Mouse (Mus musculus): ENCODE data around the gene Col4a2. TPM values are rescaled to one million over a fixed set of nuclear protein-coding genes. Genes with fewer than 3 reads are reported as not detected.

Gene Col4a2
- polyA plus RNA-seq, 1 experiment: 26.3 TPM

GRCm38 (mm10) chr8:11430688-11431087 lies 118.1 kb downstream of the Col4a2 start:
- Histone ChIP-seq H3K4me3 (ENCODE audit: insufficient read depth, low read length) (no peak overlapping the region), H3K4me1 (ENCODE audit: control insufficient read depth, insufficient read depth, low read length) (no peaks in the 10 kb centered on the region), H3K27ac (ENCODE audit: insufficient read depth, low read length) (no peak overlapping the region)
- TF ChIP-seq POLR2A (IDR thresholded peaks at IDR 0.05; ENCODE audit: extremely low read depth, insufficient read depth, low read length) (no peak), CTCF (IDR thresholded peaks at IDR 0.05; ENCODE audit: extremely low read depth, insufficient read depth, low read length) (peak; percentile 44; the same call in 1 of the 2 replicates)

- Histone ChIP-seq H3K4me3 (ENCODE audit: insufficient read depth, low read length) (no peak overlapping the region), H3K27ac (ENCODE audit: insufficient read depth, low read length) (no peak overlapping the region), H3K4me1 (ENCODE audit: control insufficient read depth, insufficient read depth, low read length) (no peaks in the 10 kb centered on the region)
- no peak for TF ChIP-seq CTCF (IDR thresholded peaks at IDR 0.05; ENCODE audit: extremely low read depth, insufficient read depth, low read length)
- no peak for TF ChIP-seq POLR2A (IDR thresholded peaks at IDR 0.05; ENCODE audit: extremely low read depth, insufficient read depth, low read length)
Measured at GRCm38 (mm10) chr8:11437862-11438261, 125.3 kb downstream of the Col4a2 start.

- H3K4me1 ChIP-seq (ENCODE audit: control insufficient read depth, insufficient read depth, low read length): no peaks in the 10 kb centered on the region
- TF ChIP-seq POLR2A (IDR thresholded peaks at IDR 0.05; ENCODE audit: extremely low read depth, insufficient read depth, low read length) (no peak), CTCF (IDR thresholded peaks at IDR 0.05; ENCODE audit: extremely low read depth, insufficient read depth, low read length) (no peak)
- no peak overlapping the region for H3K27ac ChIP-seq (ENCODE audit: insufficient read depth, low read length)
- no peak overlapping the region for H3K4me3 ChIP-seq (ENCODE audit: insufficient read depth, low read length)
Measured at GRCm38 (mm10) chr8:11441291-11441690, 128.7 kb downstream of the Col4a2 start.

GRCm38 (mm10) chr8:11443611-11444010 lies 131.0 kb downstream of the Col4a2 start:
- Histone ChIP-seq H3K4me1 (ENCODE audit: control insufficient read depth, insufficient read depth, low read length) (no peaks in the 10 kb centered on the region), H3K4me3 (ENCODE audit: insufficient read depth, low read length) (no peak overlapping the region), H3K27ac (ENCODE audit: insufficient read depth, low read length) (no peak overlapping the region)
- TF ChIP-seq CTCF (IDR thresholded peaks at IDR 0.05; ENCODE audit: extremely low read depth, insufficient read depth, low read length) (no peak), POLR2A (IDR thresholded peaks at IDR 0.05; ENCODE audit: extremely low read depth, insufficient read depth, low read length) (no peak)

GRCm38 (mm10) chr8:11444216-11444615 lies 131.6 kb downstream of the Col4a2 start:
- no peak overlapping the region for H3K4me3 ChIP-seq (ENCODE audit: insufficient read depth, low read length)
- TF ChIP-seq POLR2A (IDR thresholded peaks at IDR 0.05; ENCODE audit: extremely low read depth, insufficient read depth, low read length) (no peak), CTCF (IDR thresholded peaks at IDR 0.05; ENCODE audit: extremely low read depth, insufficient read depth, low read length) (no peak)
- no peak overlapping the region for H3K27ac ChIP-seq (ENCODE audit: insufficient read depth, low read length)
- H3K4me1 ChIP-seq (ENCODE audit: control insufficient read depth, insufficient read depth, low read length): no peaks in the 10 kb centered on the region

GRCm38 (mm10) chr8:11445790-11446189 lies 133.2 kb downstream of the Col4a2 start:
- TF ChIP-seq POLR2A (IDR thresholded peaks at IDR 0.05; ENCODE audit: extremely low read depth, insufficient read depth, low read length) (no peak), CTCF (IDR thresholded peaks at IDR 0.05; ENCODE audit: extremely low read depth, insufficient read depth, low read length) (no peak)
- Histone ChIP-seq H3K4me1 (ENCODE audit: control insufficient read depth, insufficient read depth, low read length) (no peaks in the 10 kb centered on the region), H3K27ac (ENCODE audit: insufficient read depth, low read length) (no peak overlapping the region), H3K4me3 (ENCODE audit: insufficient read depth, low read length) (no peak overlapping the region)

- no peak overlapping the region for H3K4me3 ChIP-seq (ENCODE audit: insufficient read depth, low read length)
- TF ChIP-seq POLR2A (IDR thresholded peaks at IDR 0.05; ENCODE audit: extremely low read depth, insufficient read depth, low read length) (no peak), CTCF (IDR thresholded peaks at IDR 0.05; ENCODE audit: extremely low read depth, insufficient read depth, low read length) (no peak)
- no peak overlapping the region for H3K27ac ChIP-seq (ENCODE audit: insufficient read depth, low read length)
- peaks cover 3% of the 10 kb centered on the region for H3K4me1 ChIP-seq (ENCODE audit: control insufficient read depth, insufficient read depth, low read length)
Measured at GRCm38 (mm10) chr8:11447910-11448570, 135.4 kb downstream of the Col4a2 start.

- Histone ChIP-seq H3K27ac (ENCODE audit: insufficient read depth, low read length) (no peak overlapping the region), H3K4me3 (ENCODE audit: insufficient read depth, low read length) (no peak overlapping the region), H3K4me1 (ENCODE audit: control insufficient read depth, insufficient read depth, low read length) (peaks cover 6% of the 10 kb centered on the region)
- TF ChIP-seq CTCF (IDR thresholded peaks at IDR 0.05; ENCODE audit: extremely low read depth, insufficient read depth, low read length) (peak; percentile 71), POLR2A (IDR thresholded peaks at IDR 0.05; ENCODE audit: extremely low read depth, insufficient read depth, low read length) (no peak)
Measured at GRCm38 (mm10) chr8:11450184-11451113, 137.8 kb downstream of the Col4a2 start.

- H3K4me1 ChIP-seq (ENCODE audit: control insufficient read depth, insufficient read depth, low read length): peaks cover 6% of the 10 kb centered on the region
- no peak overlapping the region for H3K27ac ChIP-seq (ENCODE audit: insufficient read depth, low read length)
- TF ChIP-seq POLR2A (IDR thresholded peaks at IDR 0.05; ENCODE audit: extremely low read depth, insufficient read depth, low read length) (no peak), CTCF (IDR thresholded peaks at IDR 0.05; ENCODE audit: extremely low read depth, insufficient read depth, low read length) (no peak)
Measured at GRCm38 (mm10) chr8:11452152-11452551, 139.5 kb downstream of the Col4a2 start.

More at GRCm38 (mm10) chr8:11452152-11452551, 139.5 kb downstream of the Col4a2 start:
- H3K4me3 ChIP-seq (ENCODE audit: insufficient read depth, low read length): no peak overlapping the region
